Mouse (Mus musculus): Measurements from ENCODE around the gene Wsb2.
"Not testable (repeated sequence)": the region's sequence is repeated elsewhere in the genome, so short reads cannot be mapped to it uniquely, and the experiment has no call there.

The Wsb2 gene

DNA sequence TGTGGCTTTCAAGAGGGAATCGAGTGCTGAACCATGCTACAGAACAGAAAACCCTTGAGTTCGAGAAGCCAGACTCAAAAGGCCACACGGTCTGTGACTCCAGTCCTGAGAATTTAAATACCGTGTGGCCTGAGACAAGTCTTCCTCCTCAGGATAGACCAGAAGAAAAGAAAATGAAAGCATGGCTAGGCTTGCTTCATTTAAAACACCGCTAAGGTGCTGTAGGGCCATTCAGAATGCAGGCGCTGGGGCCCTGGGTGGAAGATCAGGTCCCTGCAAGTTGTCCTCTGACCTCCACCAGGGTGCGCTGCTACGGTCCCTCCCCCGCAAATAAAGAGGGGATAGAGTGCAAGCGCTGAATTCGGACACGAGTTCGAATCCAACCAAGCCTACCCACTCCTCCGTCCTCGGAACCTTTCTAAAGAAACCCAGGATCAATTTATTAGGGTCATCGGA, 31.2 kb downstream of the Wsb2 start:
- DNase-seq (ENCODE audit: low read depth, low spot score) = peak; percentile 72

DNA sequence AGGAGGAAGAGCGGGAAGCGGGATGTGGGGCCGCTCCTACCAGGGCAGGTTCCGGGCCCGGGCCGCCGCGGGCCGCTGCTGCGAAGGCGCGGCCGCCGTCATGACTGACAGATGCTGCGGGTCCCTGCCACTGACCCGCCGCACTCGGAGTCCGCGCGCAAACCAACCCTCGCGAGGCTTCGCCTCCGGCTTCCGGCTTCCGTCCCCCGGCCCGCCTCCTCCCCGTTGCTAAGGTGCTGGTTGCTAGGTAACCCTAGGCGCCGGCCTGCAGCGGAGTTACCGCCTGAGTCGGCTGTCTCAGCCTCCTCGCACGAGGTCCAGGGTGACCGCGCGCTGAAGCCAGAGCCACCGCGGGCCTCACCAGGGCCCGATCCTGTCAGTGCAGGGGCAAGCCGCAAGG, 31.8 kb downstream of the Wsb2 start, which contains the start of gene Rfc5:
Gene Rfc5 (minus strand): TSS at position 171 of the 400 bp plus-strand sequence.
- peak; percentile 98 for DNase-seq (ENCODE audit: low read depth, low spot score)

DNA sequence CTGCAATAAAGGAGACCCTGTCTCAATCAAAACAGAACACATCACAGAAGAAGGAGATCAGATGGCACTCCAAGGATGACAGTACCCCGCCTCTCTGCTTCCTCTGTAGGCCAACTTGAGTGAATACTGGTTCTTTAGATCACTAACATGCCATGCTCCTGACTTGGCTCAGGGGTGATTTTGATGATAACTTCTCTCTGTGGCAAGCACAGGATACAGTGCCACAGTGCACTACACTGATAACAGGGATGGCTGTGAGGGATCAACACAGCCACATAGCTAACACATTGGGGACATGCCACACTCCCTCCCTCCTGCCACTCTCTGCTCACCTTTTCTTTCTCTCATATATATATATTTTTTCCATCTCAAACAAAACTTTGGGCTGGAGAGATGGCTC, 33.8 kb downstream of the Wsb2 start:
- no peak for DNase-seq (ENCODE audit: low read depth, low spot score)

DNA sequence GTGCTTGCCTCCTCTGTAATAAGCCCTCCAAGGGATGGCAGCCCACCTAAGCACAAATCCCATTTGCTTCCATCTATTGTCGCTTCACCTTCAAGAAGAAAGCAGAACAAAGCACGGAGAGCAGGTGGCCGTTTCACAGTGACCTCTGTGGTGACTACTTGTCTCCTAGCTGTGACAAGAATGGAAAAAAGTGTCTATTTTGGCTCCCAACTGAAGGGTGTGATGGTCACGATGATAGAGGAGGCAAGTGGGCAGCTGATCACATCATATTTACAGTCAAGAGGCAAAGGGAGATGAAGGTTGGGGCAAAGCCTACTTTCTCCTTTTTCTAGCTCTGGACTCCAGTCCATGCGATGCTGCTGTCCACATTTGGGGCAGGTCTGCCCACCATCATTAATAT, 38.7 kb downstream of the Wsb2 start:
- DNase-seq (ENCODE audit: low read depth, low spot score) = no peak

DNA sequence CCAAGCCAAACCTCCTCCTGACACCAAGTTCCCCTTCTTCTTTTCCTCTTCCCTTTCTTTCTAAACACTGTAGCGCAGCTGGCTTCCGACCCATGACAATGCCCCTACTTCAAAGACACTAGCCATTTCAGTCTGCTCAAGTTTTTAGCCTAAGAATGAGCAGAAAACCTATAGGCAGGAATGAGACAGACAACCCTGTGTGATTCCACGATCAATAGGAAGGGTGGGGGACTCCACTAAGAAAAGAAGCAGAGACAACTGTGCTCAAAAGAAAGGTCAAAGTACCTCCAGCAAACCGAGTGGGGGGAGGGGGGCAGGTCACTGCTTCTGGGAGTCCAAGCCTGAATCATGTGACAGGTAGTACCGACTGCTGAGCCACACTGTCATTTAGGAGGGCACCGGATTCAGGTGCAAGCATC, 39.5 kb downstream of the Wsb2 start:
- no peak for DNase-seq (ENCODE audit: low read depth, low spot score)

DNA sequence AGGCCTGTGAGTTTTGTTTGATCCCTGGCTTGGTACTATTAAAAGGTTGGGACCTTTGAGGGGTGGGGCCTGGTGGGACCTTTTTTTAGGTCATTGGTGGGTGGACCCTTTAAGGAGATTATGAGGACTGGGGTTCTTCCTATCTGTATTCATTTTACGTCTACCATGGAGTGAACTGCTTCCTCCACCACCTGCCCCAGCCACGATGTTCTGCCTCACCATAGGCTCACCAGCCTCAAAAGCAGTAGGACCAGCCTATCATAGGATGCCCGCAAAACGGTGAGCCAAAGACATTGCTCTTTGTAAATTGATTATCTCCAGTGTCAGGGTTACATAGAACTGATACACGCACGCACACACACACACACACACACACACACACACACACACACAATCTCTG, 40.3 kb downstream of the Wsb2 start:
- no peak for DNase-seq (ENCODE audit: low read depth, low spot score)

DNA sequence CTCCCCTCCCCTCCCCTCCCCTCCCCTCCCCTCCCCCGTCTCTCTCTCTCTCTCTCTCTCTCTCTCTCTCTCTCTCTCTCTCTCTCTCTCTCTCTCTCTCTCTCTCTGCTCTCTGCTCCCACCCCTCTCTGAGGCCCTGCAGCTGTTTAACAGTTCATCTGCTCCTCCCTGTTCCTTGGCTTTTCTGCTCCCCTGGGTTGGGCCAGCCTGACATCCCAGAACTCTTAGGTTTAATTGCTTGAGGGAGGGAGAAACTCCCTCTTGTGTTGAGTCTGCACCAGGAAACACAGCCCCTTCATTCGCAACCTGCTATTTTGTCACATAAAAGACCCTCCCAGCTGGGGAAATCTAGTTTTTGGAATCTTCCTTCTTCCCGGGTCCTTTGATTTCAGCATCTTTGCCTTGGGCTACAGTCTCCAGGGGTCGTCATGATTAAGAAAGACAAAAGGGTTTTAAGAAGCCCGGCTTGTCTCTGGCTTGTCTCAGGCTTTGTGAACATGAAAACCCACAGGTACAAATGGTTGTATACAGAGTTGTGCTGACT, 41.0 kb downstream of the Wsb2 start:
- no peak for DNase-seq (ENCODE audit: low read depth, low spot score)

DNA sequence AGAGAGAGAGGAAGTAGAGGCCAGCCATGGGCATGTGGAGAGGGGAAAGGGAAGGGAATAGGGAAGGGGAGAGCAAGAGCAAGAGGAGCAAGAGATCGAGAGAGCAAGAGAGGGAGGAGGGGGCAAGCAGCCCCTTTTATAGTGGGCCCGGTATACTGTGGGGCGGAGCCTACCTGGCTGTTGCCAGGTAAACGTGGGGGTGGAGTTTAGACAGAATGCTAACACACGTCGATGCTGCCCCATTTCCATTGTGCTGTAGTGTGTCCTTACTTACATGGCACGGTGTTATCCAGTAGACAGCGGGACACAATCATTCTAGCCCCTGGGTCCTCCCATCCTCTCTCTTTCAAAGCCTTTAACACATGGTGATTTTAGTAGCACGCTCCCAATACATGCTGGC, 42.2 kb downstream of the Wsb2 start:
- no peak for DNase-seq (ENCODE audit: low read depth, low spot score)

DNA sequence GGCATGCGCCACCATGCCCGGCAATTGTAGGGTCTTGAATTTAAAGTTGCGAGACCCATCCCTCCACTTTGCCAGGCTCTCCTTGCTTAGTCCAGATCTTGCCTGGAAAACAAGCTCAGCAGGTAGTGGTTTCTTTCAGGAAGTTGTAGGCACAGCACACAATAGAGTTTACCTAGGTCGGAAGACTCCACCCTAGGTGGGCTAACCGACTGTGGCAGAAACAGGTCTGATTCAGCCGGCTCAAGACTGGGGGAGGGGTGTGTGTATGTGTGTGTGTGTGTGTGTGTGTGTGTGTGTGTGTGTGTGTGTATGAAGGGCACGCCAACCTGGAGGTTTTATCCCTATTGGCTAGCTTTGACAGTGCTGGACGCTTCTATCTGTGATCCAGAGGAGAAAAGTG, 46.5 kb downstream of the Wsb2 start:
- DNase-seq (ENCODE audit: low read depth, low spot score) = no peak

DNA sequence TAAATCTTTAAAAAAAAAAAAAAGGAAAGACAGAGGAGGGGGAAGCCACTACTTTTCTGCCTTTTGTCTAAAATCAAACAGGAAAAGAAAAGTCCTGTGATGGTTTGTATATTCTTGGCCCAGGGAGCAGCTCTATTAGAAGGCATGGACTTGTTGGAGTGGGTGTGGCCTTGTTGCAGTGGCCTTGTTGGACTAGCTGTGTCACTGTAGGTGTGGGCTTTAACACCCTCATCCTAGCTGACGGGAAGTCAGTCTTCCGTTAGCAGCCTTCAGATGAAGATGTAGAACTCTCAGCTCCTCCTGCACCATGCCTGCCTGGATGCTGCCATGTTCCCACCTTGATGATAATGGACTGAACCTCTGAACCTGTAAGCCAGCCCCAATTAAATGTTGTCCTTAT, 47.6 kb downstream of the Wsb2 start:
- not testable (repeated sequence) for DNase-seq (ENCODE audit: low read depth, low spot score)

DNA sequence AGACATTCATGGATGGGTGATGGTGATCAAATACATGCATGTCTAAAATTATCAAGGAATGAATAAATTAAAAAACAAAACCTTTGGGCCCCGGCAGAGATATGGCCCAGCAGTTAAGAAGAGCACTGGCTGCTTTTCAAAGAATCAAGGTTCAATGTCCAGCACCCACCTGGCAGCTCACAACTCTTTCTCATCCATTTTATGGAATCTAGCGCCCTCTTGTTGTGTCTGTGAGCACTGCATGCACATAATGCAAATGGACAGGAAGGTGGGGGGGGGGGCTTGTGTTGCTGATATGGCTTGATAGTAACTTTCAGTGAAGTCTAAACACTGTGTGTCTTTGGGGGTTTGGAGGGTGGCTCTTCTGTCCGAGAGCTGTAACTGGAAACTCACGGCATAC, 51.1 kb downstream of the Wsb2 start:
- DNase-seq (ENCODE audit: low read depth, low spot score) = peak; percentile 20

DNA sequence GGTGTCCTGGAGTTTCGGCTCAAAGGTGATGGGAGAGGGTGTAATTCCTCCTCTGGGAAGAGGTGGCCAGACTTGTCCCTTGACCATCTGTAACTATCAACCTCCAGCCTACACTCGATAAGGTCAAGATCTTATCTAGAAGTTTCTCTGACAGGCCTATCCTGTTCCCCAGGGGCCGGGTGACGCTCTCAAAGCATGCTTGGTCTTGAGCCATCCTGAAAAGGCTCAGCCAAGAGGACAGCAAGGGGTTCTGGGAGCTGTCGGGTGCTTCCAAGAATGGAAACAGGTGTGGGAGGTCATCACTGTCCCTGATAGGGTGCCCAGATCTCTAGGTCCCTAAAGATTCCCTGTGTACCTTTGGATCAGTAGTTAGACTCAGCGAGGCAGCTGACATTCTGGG, 52.3 kb downstream of the Wsb2 start:
- DNase-seq (ENCODE audit: low read depth, low spot score) = no peak

DNA sequence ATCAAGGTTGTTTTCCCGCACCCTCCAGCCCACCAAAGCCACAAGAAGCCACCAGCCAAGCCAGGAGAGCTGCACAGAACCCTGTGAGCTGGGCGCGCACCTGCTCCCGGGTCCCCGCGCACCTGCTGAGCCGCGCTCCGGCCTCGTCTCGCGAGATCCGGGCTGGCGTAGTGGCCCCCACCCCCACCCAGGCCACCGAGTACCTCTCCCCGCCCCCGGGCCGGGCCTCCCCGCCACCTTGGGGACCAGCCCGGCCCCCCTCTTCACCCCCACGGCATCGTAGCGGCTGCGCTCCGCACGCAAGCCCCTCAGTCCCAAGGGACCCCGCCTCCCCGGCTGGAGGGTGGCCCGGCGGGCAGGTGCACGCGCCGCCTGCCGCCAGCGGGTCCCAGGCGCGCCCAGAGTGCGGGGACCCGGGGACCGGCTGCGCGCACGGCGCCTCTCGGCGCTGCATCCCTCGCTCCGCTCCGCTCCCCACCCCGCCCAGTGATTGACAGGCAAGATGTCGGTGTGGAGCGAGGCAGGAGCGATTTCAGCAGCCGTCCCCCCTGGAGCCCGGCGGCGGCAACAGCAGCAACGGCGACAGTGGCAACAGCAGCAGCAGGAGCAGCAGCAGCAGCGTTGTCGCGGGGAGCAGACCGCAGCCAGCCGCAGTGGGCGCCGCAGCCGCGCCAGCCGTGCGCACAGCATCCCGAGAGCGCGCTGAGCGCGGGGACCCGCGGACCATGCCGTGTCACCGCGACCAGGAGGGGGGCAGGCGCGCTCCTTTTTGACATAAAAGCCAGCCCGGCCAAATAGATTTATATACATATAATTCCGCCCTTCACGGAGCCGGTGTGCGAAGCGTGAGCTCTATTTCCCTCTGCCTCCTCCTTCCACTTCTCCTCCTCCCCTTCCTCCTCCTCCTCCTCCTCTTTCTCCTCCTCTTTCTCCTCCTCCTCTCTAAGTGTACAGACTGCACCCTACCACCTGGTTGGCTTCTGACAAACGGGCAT, 56.7 kb downstream of the Wsb2 start, which contains the start of gene Ksr2:
Gene Ksr2 (plus strand): TSS at position 494 of the 995 bp plus-strand sequence.
- DNase-seq (ENCODE audit: low read depth, low spot score) = peak; percentile 65

DNA sequence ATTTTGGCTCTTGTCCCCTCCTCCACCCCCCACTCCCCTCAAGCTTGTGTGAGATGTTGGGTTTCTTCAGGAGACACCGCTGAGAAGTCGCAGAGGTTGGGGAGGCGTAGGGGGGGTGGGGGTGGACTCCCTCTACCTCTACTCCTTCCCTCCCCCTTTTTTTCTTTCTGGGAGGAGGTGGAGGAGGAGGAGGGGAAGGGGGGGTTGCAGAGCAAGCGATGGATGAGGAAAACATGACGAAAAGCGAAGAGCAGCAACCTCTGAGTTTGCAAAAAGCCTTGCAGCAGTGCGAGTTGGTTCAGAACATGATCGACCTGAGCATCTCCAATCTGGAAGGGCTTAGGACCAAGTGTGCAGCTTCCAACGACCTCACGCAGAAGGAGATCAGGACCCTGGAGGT, 57.5 kb downstream of the Wsb2 start:
- peak; percentile 9 for DNase-seq (ENCODE audit: low read depth, low spot score)

DNA sequence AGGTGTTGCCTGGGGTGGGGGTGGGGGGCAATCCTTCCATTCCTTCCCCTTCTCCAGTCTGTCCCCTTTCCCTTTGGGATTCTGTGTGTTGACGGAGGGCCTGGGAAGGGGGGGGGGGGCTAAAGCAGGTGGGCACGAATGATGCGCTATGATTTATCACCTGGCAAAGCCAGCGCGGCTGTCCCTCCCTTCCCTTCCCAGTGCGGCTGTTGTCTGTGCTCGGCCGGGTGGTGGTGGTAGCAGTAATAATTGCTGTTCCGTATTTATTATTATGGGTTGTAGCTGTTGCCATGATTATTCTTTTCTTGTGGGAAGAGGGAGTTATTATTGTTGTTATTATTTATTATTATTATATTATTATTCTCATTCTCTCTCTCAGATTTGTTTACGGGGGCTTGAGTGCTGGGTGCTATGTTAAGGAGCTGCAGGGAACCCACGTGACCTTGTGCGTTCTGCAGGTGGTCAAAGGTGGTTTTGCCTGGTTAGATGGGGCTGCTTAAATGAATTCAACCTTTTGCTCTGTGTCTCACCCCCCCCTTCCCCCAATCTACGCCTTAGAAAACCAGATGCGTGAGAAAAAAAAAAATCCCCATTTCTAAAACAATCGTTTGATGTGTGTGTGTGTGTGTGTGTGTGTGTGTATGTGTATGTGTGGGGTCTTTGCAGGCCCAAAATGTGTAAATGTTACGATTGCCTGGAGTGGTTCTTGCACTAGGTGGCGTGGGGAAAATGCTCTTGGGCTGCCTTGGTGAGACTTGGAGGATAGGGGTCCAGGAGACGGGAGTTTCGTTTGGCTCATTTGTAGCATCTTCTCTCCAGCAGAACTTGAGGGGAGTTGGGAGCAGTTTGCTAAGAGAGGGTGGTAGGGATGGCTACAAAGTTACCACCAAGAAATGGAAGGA, 58.2 kb downstream of the Wsb2 start:
- no peak for DNase-seq (ENCODE audit: low read depth, low spot score)

DNA sequence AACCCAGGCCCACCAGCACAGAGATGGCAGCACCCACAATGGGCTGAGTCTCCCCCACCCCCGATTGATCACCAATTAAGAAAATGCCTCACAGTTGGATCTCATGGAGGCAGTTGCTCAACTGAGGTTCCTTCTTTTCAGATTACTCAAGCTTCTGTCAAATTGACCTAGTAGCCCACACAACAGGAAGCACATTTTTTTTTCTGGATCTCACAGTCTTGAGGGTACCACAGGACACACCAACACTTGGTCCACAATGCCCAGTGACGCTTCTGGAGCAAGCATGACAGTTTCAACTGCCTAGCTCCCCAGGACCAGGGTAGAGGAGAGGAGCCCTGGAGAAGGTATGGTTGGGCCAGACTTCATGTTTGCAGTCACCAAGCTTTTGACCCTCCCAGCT, 60.3 kb downstream of the Wsb2 start:
- no peak for DNase-seq (ENCODE audit: low read depth, low spot score)

Measured in mesoderm, embryonic 11.5 days (tissue).